Mouse (Mus musculus) brain, embryonic 14.5 days (tissue): ENCODE measurements around the gene Cabp2.

ENCODE experiments used
- CTCF ChIP-seq: fragments of 200-500 bp; IDR thresholded peaks from 2 replicates; pipeline ENCODE4 v1.5.1; 2012; ENCODE audit warnings: inconsistent platforms, mild to moderate bottlenecking, moderate library complexity, borderline replicate concordance; ENCODE audit not compliant: insufficient read depth, insufficient read length; ENCODE audit errors: extremely low read depth
- POLR2A ChIP-seq: fragments of 200-500 bp; IDR thresholded peaks from 2 replicates; pipeline ENCODE4 v1.6.1; 2012; ENCODE audit warnings: mild to moderate bottlenecking, inconsistent platforms, borderline replicate concordance; ENCODE audit not compliant: poor library complexity, insufficient read depth, insufficient read length, severe bottlenecking; ENCODE audit errors: extremely low read depth

DNA sequence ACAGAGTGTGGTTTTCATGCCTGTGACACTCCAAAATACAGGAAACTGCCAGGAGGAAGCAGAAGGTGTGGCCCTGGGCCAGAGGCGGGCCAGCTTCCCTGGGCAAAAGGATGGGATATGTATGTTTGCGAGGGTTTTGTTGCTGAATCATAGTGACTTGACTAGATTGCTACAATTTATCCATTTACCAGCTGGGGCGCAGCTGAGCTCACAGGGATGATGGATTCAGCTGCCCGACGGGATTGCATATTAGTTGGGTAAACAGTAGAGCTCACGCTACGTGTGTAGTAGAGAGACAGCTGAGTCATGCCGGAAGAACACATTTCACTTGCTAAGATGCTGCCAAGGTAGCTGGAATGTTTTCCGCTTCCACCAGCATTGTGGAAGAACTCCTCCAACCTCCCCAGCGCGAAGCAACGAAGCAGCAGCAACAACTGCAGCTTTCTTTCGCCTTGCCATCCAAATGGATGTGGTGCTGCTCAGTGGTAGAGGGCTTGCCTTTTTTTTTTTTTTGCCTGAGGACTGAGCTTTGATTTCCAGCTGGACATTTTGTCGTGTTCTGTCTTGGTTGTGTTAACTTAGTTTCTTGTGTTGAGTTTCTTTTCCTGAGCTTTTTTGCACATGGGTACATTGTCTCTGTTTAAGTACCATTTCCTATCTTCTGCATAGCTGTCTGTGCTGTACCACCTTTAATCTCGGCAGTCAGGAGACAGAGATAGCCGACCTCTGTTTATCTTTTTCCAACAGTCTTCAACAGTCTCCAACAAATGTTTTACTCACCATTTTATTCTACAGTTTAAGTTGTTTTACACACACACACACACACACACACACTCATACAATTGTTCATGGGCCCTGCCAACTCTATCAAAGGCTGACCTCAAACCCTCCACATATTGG is 35.2 kb upstream of the Cabp2 start, which contains the start of gene Gstp2:
- TF ChIP-seq POLR2A (no peak), CTCF (peak; percentile 19; the same call in 1 of the 2 replicates)
